Mouse (Mus musculus): ENCODE measurements around the gene Slc22a3. TPM values are rescaled to one million over a fixed set of nuclear protein-coding genes. Genes with fewer than 3 reads are reported as not detected.

Gene Slc22a3
- 1 to 10 TPM; 2.0 to 2.1 TPM for total RNA-seq (2021)
- long read RNA-seq, experiment 1, partial matches to known transcripts = 0 of 6 reads
- long read RNA-seq, experiment 1, other reads (novel, unspliced or antisense) = 2 of 6 reads
- long read RNA-seq, experiment 2, partial matches to known transcripts = 0 of 5 reads
- long read RNA-seq, experiment 2, other reads (novel, unspliced or antisense) = 5 of 5 reads

GRCm38 (mm10) chr17:12507654-12508204 is at the start of gene Slc22a3:
Gene Slc22a3 (minus strand): TSS chr17:12507704.
- DNase-seq = no peak
- intact Hi-C loops (cut with DNase I) = no loop called here
- H3K4me3 ChIP-seq = peak within 1 kb of the TSS; percentile 73
- H3K27ac ChIP-seq = peak within 1 kb of the TSS; percentile 70
- no peak for TF ChIP-seq CTCF (IDR thresholded peaks at IDR 0.05)

GRCm38 (mm10) chr17:12534353-12535145 is 27.0 kb upstream of the Slc22a3 start:
- DNase-seq = peak; percentile 79
- Histone ChIP-seq H3K27ac (no peak overlapping the region), H3K4me3 (no peak overlapping the region)
- intact Hi-C loops (cut with DNase I) = loop anchor here (1.0 kb wide), 2 partner anchors 126 to 276 kb away; no protein-coding TSS in a partner anchor
- TF ChIP-seq CTCF (IDR thresholded peaks at IDR 0.05) = peak; percentile 93

- peak; percentile 63 for DNase-seq
- Histone ChIP-seq H3K4me3 (no peak overlapping the region), H3K27ac (no peak overlapping the region)
- TF ChIP-seq CTCF (IDR thresholded peaks at IDR 0.05) = peak; percentile 84
- intact Hi-C loops (cut with DNase I) = loop anchor here (1.0 kb wide), 1 partner anchor 116 kb away; no protein-coding TSS in a partner anchor
These were observed 24.6 kb upstream of the Slc22a3 start for GRCm38 (mm10) chr17:12532115-12532514.

- Histone ChIP-seq H3K27ac (no peak overlapping the region), H3K4me3 (no peak overlapping the region)
- intact Hi-C loops (cut with DNase I) = no loop called here
- no peak for TF ChIP-seq CTCF (IDR thresholded peaks at IDR 0.05)
- no peak for DNase-seq
These were observed 22.6 kb upstream of the Slc22a3 start for GRCm38 (mm10) chr17:12530081-12530480.

- no peak overlapping the region for H3K4me3 ChIP-seq
- intact Hi-C loops (cut with DNase I) = no loop called here
- DNase-seq = no peak
- no peak for TF ChIP-seq CTCF (IDR thresholded peaks at IDR 0.05)
- no peak overlapping the region for H3K27ac ChIP-seq
These were observed 22.0 kb upstream of the Slc22a3 start for GRCm38 (mm10) chr17:12529384-12529985.

- no peak for DNase-seq
- H3K4me3 ChIP-seq = no peak overlapping the region
- TF ChIP-seq CTCF (IDR thresholded peaks at IDR 0.05) = no peak
- H3K27ac ChIP-seq = no peak overlapping the region
- intact Hi-C loops (cut with DNase I) = no loop called here
These were observed 11.6 kb upstream of the Slc22a3 start for GRCm38 (mm10) chr17:12519089-12519488.

GRCm38 (mm10) chr17:12518194-12518593 is 10.7 kb upstream of the Slc22a3 start:
- DNase-seq = no peak
- TF ChIP-seq CTCF (IDR thresholded peaks at IDR 0.05) = no peak
- intact Hi-C loops (cut with DNase I) = no loop called here

GRCm38 (mm10) chr17:12513997-12514396 is 6.5 kb upstream of the Slc22a3 start:
- Histone ChIP-seq H3K27ac (no peak overlapping the region), H3K4me3 (no peak overlapping the region)
- intact Hi-C loops (cut with DNase I) = no loop called here
- 0 out of 2 replicates have a peak, but pooled peaks have one; percentile 2 for TF ChIP-seq CTCF (IDR thresholded peaks at IDR 0.05)
- DNase-seq = no peak

More at GRCm38 (mm10) chr17:12518194-12518593, 10.7 kb upstream of the Slc22a3 start:
- Histone ChIP-seq H3K4me3 (no peak overlapping the region), H3K27ac (no peak overlapping the region)

- H3K27ac ChIP-seq = no peak overlapping the region
- no peak for TF ChIP-seq CTCF (IDR thresholded peaks at IDR 0.05)
- no peak for DNase-seq
These were observed 5.8 kb upstream of the Slc22a3 start for GRCm38 (mm10) chr17:12513107-12513923.

GRCm38 (mm10) chr17:12511193-12511592 is 3.7 kb upstream of the Slc22a3 start:
- no peak overlapping the region for H3K4me3 ChIP-seq
- intact Hi-C loops (cut with DNase I) = no loop called here
- no peak for DNase-seq
- H3K27ac ChIP-seq = no peak overlapping the region
- no peak for TF ChIP-seq CTCF (IDR thresholded peaks at IDR 0.05)

More at GRCm38 (mm10) chr17:12513107-12513923, 5.8 kb upstream of the Slc22a3 start:
- intact Hi-C loops (cut with DNase I) = no loop called here
- no peak overlapping the region for H3K4me3 ChIP-seq

GRCm38 (mm10) chr17:12508376-12508775 is 872 bp upstream of the Slc22a3 start:
- H3K4me3 ChIP-seq = no peak overlapping the region
- no peak for TF ChIP-seq CTCF (IDR thresholded peaks at IDR 0.05)
- intact Hi-C loops (cut with DNase I) = no loop called here
- no peak overlapping the region for H3K27ac ChIP-seq
- DNase-seq = no peak

Measured in gastrocnemius, adult 2 months (tissue).